In genomic region chr15:90123999-90124398, GRCm38 (mm10) we compare ENCODE assay signal across 19 mouse cellular contexts.
DNase-seq lines count a peak whose midpoint lies in the region; ATAC-seq lines count a peak whose summit lies in the region.
"Had no signal": no experiment of that assay in that cellular context is flagged by ENCODE, and none has a peak within 500 bp of the region (broad histone marks: within the 10 kb centered on the region; RNA-seq: fewer than 3 reads in every experiment).

No protein-coding gene starts in this region.

- intact Hi-C loops in left cerebral cortex, postnatal 10 days (cut with DNase I) = no loop called here
- intact Hi-C loops in left cerebral cortex, postnatal 36 days (cut with DNase I) = no loop called here

- peak; percentile 91 for ATAC-seq in frontal cortex, adult (ENCODE audit: low TSS enrichment)
- ATAC-seq: activated CD4-positive, CD25-positive, alpha-beta regulatory T cell, adult 4 months; forebrain, embryonic 13.5 days; midbrain, embryonic 15.5 days had no signal

- no peak for DNase-seq in frontal cortex, postnatal 10 days (ENCODE audit: low spot score in 2 of 2)
- DNase-seq in left cerebral cortex, adult 18-20 months (ENCODE audit: low spot score in 2 of 2) = peak; percentile 70 to 74
- no peak for DNase-seq in left cerebral cortex, postnatal 10 days (ENCODE audit: extremely low spot score in 1 of 2, low spot score in 2 of 2)
- peak; percentile 88 for DNase-seq in brain, adult 2 months (ENCODE audit: low read depth, low spot score)
- peak; percentile 39 to 64 for DNase-seq in left cerebral cortex, postnatal 36 days (ENCODE audit: low spot score in 2 of 2)
- no peak for DNase-seq in kidney, postnatal 25 days
- DNase-seq in embryo, embryonic 11 days = no peak
- DNase-seq: adrenal gland, adult 8-10 months; cerebellum, adult 18-20 months; cerebellum, postnatal 36 days; gastrocnemius, postnatal 36 days; heart, postnatal 36 days; kidney, adult 11 months; kidney, postnatal 4 days; lung, embryonic 14.5 days had no signal

Comparison
In these comparisons a context has a peak if more than half of its experiments do, and no peak if none do; other contexts are left out.
1. DNase-seq: peak in left cerebral cortex, adult 18-20 months (2 of 2), brain, adult 2 months (single experiment) and left cerebral cortex, postnatal 36 days (2 of 2); none in frontal cortex, postnatal 10 days (0 of 2), left cerebral cortex, postnatal 10 days (0 of 2), kidney, postnatal 25 days (0 of 2) and embryo, embryonic 11 days (single experiment).